Mouse (Mus musculus) stomach, postnatal 0 days (tissue): Measurements from ENCODE around the gene Slc7a10.

Experiments
- CTCF ChIP-seq: IDR thresholded peaks from 2 replicates; pipeline ENCODE4 v1.5.1; 2016; ENCODE audit warnings: antibody characterized with exemption, low read depth, mild to moderate bottlenecking, moderate library complexity
- EP300 ChIP-seq: optimal IDR thresholded peaks from 2 replicates; pipeline ENCODE3; 2016; ENCODE audit warnings: antibody characterized with exemption

DNA sequence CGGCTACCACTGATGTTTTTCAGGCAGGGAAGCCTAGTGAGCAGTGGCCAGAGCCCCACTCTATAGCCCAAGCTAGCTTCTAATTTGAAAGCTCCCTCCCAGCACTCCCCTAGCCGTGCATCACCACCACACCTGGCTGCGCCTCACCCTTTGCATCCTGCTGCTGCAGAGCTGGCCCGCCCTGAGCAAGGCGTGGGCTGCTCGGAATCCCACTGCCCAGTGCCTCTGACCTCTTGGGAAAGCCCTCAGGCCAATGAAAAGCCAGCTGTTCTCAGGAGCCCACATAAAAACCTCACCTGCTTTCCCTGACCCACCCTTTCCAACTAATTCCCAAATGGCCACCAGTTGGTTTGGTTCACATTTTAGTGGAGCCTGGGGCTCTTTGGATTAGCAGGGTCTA is 22.1 kb upstream of the Slc7a10 start:
- TF ChIP-seq EP300 (no peak), CTCF (no peak)
